Mouse (Mus musculus) MEL (cell line): ENCODE results near the gene Sorbs1.

Experiments used
- BHLHE40 ChIP-seq: IDR thresholded peaks from 2 replicates; pipeline ENCODE4 v1.6.1; 2012; ENCODE audit warnings: low read depth, mild to moderate bottlenecking, inconsistent platforms, low read length, improper control_type of control experiment, borderline replicate concordance
- CTCF ChIP-seq, 3 experiments: IDR thresholded peaks in 2 of 3; conservative IDR thresholded peaks in 1 of 3; 2 replicates each; pipeline ENCODE4 v1.5.1; 2011 to 2012; ENCODE audit warnings: low read length in 3 of 3, low read depth in 2 of 3, mild to moderate bottlenecking in 2 of 3, improper control_type of control experiment in 1 of 3, inconsistent platforms in 1 of 3, mixed read lengths in 1 of 3, moderate library complexity in 1 of 3; ENCODE audit not compliant: control insufficient read depth in 1 of 3, insufficient read depth in 1 of 3, poor library complexity in 1 of 3, severe bottlenecking in 1 of 3
- MXI1 ChIP-seq: IDR thresholded peaks from 2 replicates; pipeline ENCODE4 v1.6.1; 2011; ENCODE audit warnings: mild to moderate bottlenecking, low read depth, low read length, improper control_type of control experiment
- POLR2A ChIP-seq, 2 experiments: IDR thresholded peaks; 2 replicates each; pipeline ENCODE4 v1.6.1; 2011 to 2012; ENCODE audit warnings: low read length in 2 of 2, mild to moderate bottlenecking in 2 of 2, control low read depth in 1 of 2, improper control_type of control experiment in 1 of 2, low read depth in 1 of 2, moderate library complexity in 1 of 2; ENCODE audit not compliant: control insufficient read depth in 1 of 2, insufficient read depth in 1 of 2, poor library complexity in 1 of 2
- RCOR1 ChIP-seq: IDR thresholded peaks from 2 replicates; pipeline ENCODE4 v1.6.1; 2012; ENCODE audit warnings: low read depth, mild to moderate bottlenecking, inconsistent platforms, low read length, improper control_type of control experiment

GRCm38 (mm10) chr19:40366163-40366941 is 147.2 kb downstream of the Sorbs1 start:
- no peak for TF ChIP-seq MXI1
- no peak for TF ChIP-seq BHLHE40
- TF ChIP-seq POLR2A (IDR thresholded peaks at IDR 0.05; ENCODE audit: control insufficient read depth in 1 of 2, insufficient read depth in 1 of 2, low read depth in 1 of 2, low read length in 2 of 2, poor library complexity in 1 of 2): no peak
- no peak for TF ChIP-seq RCOR1
- no peak for TF ChIP-seq CTCF (IDR thresholded peaks at IDR 0.05 in 2 of 3, conservative IDR thresholded peaks at IDR 0.05 in 1 of 3; ENCODE audit: control insufficient read depth in 1 of 3, insufficient read depth in 1 of 3, low read depth in 2 of 3, low read length in 3 of 3, poor library complexity in 1 of 3, severe bottlenecking in 1 of 3)
